9 mouse cellular contexts compared by ENCODE assay signal in genomic region chr3:29730062-29730760, GRCm38 (mm10).
DNase-seq lines count a peak whose midpoint lies in the region; ATAC-seq and TF ChIP-seq lines count a peak whose summit lies in the region.
"Had no signal": no experiment of that assay in that cellular context is flagged by ENCODE, and none has a peak within 500 bp of the region (broad histone marks: within the 10 kb centered on the region; RNA-seq: fewer than 3 reads in every experiment).

No protein-coding gene starts in this region.

- no peaks in the 10 kb centered on the region for H3K36me3 ChIP-seq in kidney, embryonic 14.5 days (ENCODE audit: control insufficient read depth, insufficient read depth, low read length)
- no peaks in the 10 kb centered on the region for H3K36me3 ChIP-seq in hindbrain, postnatal 0 days (ENCODE audit: insufficient read depth, low read length)
- H3K36me3 ChIP-seq in lung, embryonic 14.5 days (ENCODE audit: insufficient read depth): no peaks in the 10 kb centered on the region
- H3K36me3 ChIP-seq: liver, embryonic 15.5 days had no signal

- no peak overlapping the region for H3K27ac ChIP-seq in kidney, embryonic 14.5 days (ENCODE audit: low read depth, low read length)
- H3K27ac ChIP-seq in hindbrain, postnatal 0 days: no peak overlapping the region
- H3K27ac ChIP-seq in lung, embryonic 14.5 days (ENCODE audit: low read depth): no peak overlapping the region
- H3K27ac ChIP-seq: liver, embryonic 15.5 days had no signal

- no peaks in the 10 kb centered on the region for H3K27me3 ChIP-seq in kidney, embryonic 14.5 days (ENCODE audit: control insufficient read depth, insufficient read depth, low read length)
- no peaks in the 10 kb centered on the region for H3K27me3 ChIP-seq in hindbrain, postnatal 0 days (ENCODE audit: insufficient read depth, low read length)
- no peaks in the 10 kb centered on the region for H3K27me3 ChIP-seq in lung, embryonic 14.5 days (ENCODE audit: insufficient read depth, low read length)
- H3K27me3 ChIP-seq: liver, embryonic 15.5 days had no signal

- H3K9ac ChIP-seq in kidney, embryonic 14.5 days (ENCODE audit: low read depth, low read length): no peak overlapping the region
- no peak overlapping the region for H3K9ac ChIP-seq in hindbrain, postnatal 0 days (replicated peaks; ENCODE audit: low read length)
- H3K9ac ChIP-seq in lung, embryonic 14.5 days: no peak overlapping the region
- H3K9ac ChIP-seq: liver, embryonic 15.5 days had no signal

- no peak overlapping the region for H3K4me3 ChIP-seq in kidney, embryonic 14.5 days (ENCODE audit: low read length)
- no peak overlapping the region for H3K4me3 ChIP-seq in hindbrain, postnatal 0 days (ENCODE audit: low read length)
- H3K4me3 ChIP-seq in lung, embryonic 14.5 days (ENCODE audit: low read depth, low read length): no peak overlapping the region
- H3K4me3 ChIP-seq: liver, embryonic 15.5 days had no signal

- no peaks in the 10 kb centered on the region for H3K4me1 ChIP-seq in kidney, embryonic 14.5 days (ENCODE audit: control insufficient read depth, insufficient read depth, low read length)
- no peaks in the 10 kb centered on the region for H3K4me1 ChIP-seq in hindbrain, postnatal 0 days (ENCODE audit: insufficient read depth, low read length)
- no peaks in the 10 kb centered on the region for H3K4me1 ChIP-seq in lung, embryonic 14.5 days (ENCODE audit: insufficient read depth)
- H3K4me1 ChIP-seq: liver, embryonic 15.5 days had no signal

- no peak overlapping the region for H3K4me2 ChIP-seq in kidney, embryonic 14.5 days (replicated peaks; ENCODE audit: low read depth, low read length)
- no peak overlapping the region for H3K4me2 ChIP-seq in hindbrain, postnatal 0 days (ENCODE audit: low read depth, low read length)
- no peak overlapping the region for H3K4me2 ChIP-seq in lung, embryonic 14.5 days
- H3K4me2 ChIP-seq: liver, embryonic 15.5 days had no signal

- 23% methylated on average over 4 of the region's 4 CpGs for WGBS in kidney, embryonic 14.5 days
- 21% methylated on average over 4 of the region's 4 CpGs for WGBS in hindbrain, postnatal 0 days
- 16% methylated on average over 4 of the region's 4 CpGs for WGBS in lung, embryonic 14.5 days

- TF ChIP-seq CTCF in hindbrain, postnatal 0 days (IDR thresholded peaks at IDR 0.05; ENCODE audit: low read depth): peak; percentile 75
- peak; percentile 82 for TF ChIP-seq CTCF in lung, embryonic 14.5 days (IDR thresholded peaks at IDR 0.05; ENCODE audit: low read depth)

- no peak for ATAC-seq in kidney, embryonic 14.5 days (ENCODE audit: low FRiP score, low TSS enrichment)
- peak; percentile 70; the same call in 1 of the 2 replicates for ATAC-seq in hindbrain, postnatal 0 days
- ATAC-seq in lung, embryonic 14.5 days (ENCODE audit: insufficient read depth): peak; percentile 47; the same call in 1 of the 2 replicates
- ATAC-seq in erythroblast, adult 5-6 weeks (replicated peaks; ENCODE audit: low FRiP score, poor library complexity, severe bottlenecking): no peak

- no peaks in the 10 kb centered on the region for H3K9me3 ChIP-seq in kidney, embryonic 14.5 days (ENCODE audit: control insufficient read depth, low read length)
- no peaks in the 10 kb centered on the region for H3K9me3 ChIP-seq in hindbrain, postnatal 0 days (ENCODE audit: low read length)
- no peaks in the 10 kb centered on the region for H3K9me3 ChIP-seq in lung, embryonic 14.5 days (ENCODE audit: low read depth, low read length)
- H3K9me3 ChIP-seq: liver, embryonic 15.5 days had no signal

- peak; percentile 21 for DNase-seq in kidney, adult 11 months
- peak; percentile 70 for DNase-seq in NIH3T3 (ENCODE audit: low read depth)
- peak; percentile 75 for DNase-seq in embryo, embryonic 10.5 days (ENCODE audit: low spot score)
- peak; percentile 82 for DNase-seq in hindbrain, postnatal 0 days (ENCODE audit: low spot score)
- DNase-seq in lung, embryonic 14.5 days: peak; percentile 82
- peak; percentile 56 for DNase-seq in right cerebral cortex, postnatal 4 days

Comparison
In these comparisons a context has a peak if more than half of its experiments do, and no peak if none do; other contexts are left out.
1. DNase-seq: peak in every context shown above with its lines; median percentile 82 in hindbrain, postnatal 0 days; 82 in lung, embryonic 14.5 days; 75 in embryo, embryonic 10.5 days; 70 in NIH3T3; 56 in right cerebral cortex, postnatal 4 days; 21 in kidney, adult 11 months.
2. ATAC-seq: peak in hindbrain, postnatal 0 days (single experiment) and lung, embryonic 14.5 days (single experiment); none in kidney, embryonic 14.5 days (single experiment) and erythroblast, adult 5-6 weeks (single experiment).